Mouse (Mus musculus): Measurements from ENCODE around the gene Art1. TPM values are rescaled to one million over a fixed set of nuclear protein-coding genes. Genes with fewer than 3 reads are reported as not detected.

Gene Art1
- polyA plus RNA-seq, 1 experiment from 2014 or later = 16.8 TPM

DNA sequence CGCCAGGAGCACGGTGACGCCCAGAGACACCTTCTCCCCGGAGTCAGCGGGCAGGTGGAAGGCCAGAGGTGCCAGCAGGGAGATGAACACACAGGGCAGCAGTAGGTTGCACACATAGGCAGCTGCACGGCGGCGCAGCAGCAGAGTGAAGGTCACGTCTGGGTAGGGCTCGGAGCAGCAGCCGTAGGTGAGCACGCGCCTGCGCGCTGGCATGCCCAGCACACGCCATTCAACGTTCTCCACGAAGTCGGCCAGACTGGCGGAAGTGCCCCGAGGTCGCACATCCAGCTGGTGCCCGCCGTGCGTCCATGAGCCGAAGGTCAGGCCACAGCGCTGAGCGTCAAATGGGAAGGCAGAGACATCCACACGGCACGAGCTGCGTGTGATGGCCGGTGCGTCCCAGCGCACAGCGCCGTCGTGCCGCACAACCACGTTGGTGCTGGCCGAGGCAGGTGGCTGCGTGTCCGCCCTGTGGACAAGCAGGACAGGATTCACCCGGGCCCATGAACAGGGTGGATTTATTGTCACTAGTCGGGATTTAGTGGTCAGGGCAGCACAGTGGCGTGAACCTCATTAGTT, 11.7 kb downstream of the Art1 start:
- WGBS = 74% methylated on average over 45 of the region's 45 CpGs
- Histone ChIP-seq H3K27me3 (no peaks in the 10 kb centered on the region), H3K4me1 (no peaks in the 10 kb centered on the region), H3K4me3 (no peak overlapping the region), H3K9ac (no peak overlapping the region), H3K36me3 (peaks cover 4% of the 10 kb centered on the region), H3K4me2 (replicated peaks) (no peak overlapping the region), H3K9me3 (no peaks in the 10 kb centered on the region), H3K27ac (no peak overlapping the region)
- ATAC-seq (ENCODE audit: low FRiP score, low read depth) = no peak

DNA sequence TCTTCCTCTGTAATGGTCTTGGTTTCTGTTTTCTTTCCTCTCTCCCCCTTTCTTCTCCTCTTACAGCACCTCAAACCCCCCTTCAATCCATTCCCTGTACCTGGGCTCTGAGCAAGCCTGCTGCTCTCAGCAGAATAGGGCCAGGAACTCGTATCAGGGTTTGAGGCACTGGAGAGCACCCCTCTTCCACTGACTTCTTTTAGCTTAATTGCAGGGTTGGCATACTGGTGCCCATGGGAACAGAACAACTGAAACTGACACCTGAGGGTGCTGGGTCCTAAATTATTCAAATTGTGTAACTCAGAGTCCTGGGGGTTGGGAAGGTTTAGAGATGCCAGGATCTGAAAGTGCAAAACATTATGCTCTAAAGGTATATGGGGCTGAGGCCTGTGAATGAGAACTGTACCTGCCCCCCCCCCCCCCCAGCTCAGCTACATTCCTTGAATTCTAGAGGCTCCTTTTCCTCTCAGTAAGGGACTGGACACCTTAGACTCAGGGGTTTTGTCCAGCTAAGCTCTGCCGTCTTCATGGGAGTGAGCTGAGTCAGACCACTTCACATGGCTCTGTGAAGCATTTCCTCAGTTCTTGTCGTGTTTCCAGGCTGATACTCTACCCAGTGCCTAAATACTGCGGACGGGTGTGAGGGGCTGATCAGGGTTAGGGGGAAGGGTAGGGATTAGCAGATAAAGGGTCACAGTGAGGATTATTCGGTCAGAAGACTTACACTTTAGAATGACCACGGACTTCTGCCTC, 15.2 kb downstream of the Art1 start, which contains the start of gene Chrna10:
TSS of gene Chrna10 (minus strand) at position 250 of the 753 bp plus-strand sequence.
- ATAC-seq (ENCODE audit: low FRiP score, low read depth) = no peak
- H3K4me2 ChIP-seq (replicated peaks) = no peak within 1 kb of the TSS
- H3K4me1 ChIP-seq = no peaks in the 10 kb centered on the region
- peaks cover 39% of the 10 kb centered on the region for H3K36me3 ChIP-seq
- no peak within 1 kb of the TSS for H3K9ac ChIP-seq
- H3K9me3 ChIP-seq = no peaks in the 10 kb centered on the region
- H3K27ac ChIP-seq = no peak within 1 kb of the TSS
- H3K27me3 ChIP-seq = no peaks in the 10 kb centered on the region
- 44% methylated on average over 7 of the region's 7 CpGs for WGBS
- no peak within 1 kb of the TSS for H3K4me3 ChIP-seq

DNA sequence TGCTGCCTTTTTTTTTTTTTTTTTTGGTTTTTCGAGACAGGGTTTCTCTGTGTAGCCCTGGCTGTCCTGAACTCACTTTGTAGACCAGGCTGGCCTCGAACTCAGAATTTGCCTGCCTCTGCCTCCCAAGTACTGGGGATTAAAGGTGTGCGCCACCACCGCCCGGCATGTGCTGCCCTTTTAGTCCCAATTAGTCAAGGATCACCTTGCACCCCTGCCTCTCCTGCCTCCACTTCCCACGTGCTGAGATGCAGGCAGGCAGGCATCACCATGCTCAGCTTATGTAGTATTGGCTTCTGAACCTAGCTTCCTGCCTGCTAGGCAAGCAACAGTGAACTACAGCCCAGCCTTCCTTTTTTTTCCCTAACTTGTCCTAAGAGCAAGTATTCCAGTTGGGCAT, 15.8 kb downstream of the Art1 start:
- H3K9me3 ChIP-seq = no peaks in the 10 kb centered on the region
- no peak overlapping the region for H3K9ac ChIP-seq
- no peak overlapping the region for H3K4me2 ChIP-seq (replicated peaks)
- no peak for ATAC-seq (ENCODE audit: low FRiP score, low read depth)
- H3K27ac ChIP-seq = no peak overlapping the region
- 70% methylated on average over 6 of the region's 6 CpGs for WGBS
- H3K4me3 ChIP-seq = no peak overlapping the region
- peaks cover 46% of the 10 kb centered on the region for H3K36me3 ChIP-seq
- no peaks in the 10 kb centered on the region for H3K27me3 ChIP-seq
- H3K4me1 ChIP-seq = no peaks in the 10 kb centered on the region

DNA sequence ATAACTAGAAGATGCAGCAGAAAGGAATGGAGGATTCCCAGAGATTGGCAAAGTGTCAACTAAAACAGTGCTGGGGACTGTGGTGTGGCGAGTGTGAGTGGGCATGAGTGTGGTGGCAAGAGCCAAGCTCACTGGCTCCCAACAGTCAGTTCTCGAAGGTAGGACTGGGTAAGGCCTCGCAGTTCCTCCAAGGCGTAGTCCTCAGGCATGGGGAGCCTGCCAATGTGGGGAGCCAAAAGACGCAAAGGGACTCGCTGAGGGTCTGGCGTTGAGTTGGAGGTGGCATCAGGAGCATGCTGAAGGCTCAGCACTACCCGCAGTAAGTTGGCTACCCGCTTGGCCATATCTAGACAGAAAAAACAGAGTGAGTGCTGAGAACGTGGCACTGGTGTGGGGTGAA, 18.8 kb downstream of the Art1 start:
- H3K4me2 ChIP-seq (replicated peaks) = no peak overlapping the region
- no peak overlapping the region for H3K9ac ChIP-seq
- no peak overlapping the region for H3K4me3 ChIP-seq
- ATAC-seq (ENCODE audit: low FRiP score, low read depth) = no peak
- H3K27ac ChIP-seq = no peak overlapping the region
- no peaks in the 10 kb centered on the region for H3K27me3 ChIP-seq
- H3K4me1 ChIP-seq = no peaks in the 10 kb centered on the region
- WGBS = 94% methylated on average over 10 of the region's 10 CpGs
- H3K36me3 ChIP-seq = peaks cover 75% of the 10 kb centered on the region
- no peaks in the 10 kb centered on the region for H3K9me3 ChIP-seq

DNA sequence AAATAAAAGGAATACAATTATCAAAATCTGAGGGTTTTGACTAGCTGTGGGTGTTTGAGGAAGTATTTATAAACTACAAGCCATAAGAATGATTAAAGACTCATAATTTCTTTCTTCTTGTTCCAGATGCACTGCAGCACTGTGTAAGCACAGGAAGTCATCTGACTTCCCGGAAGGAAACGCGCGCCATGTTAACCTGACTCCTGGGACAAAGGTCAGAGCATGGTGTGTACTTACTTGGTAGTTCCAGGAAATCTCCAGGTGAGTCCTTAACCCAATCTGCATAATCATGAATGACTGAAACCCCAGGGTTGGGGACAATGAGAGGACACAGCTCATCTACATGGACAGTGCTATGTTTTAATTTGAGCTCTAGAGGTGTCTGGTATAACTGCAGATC, 30.9 kb downstream of the Art1 start:
- Histone ChIP-seq H3K9ac (no peak overlapping the region), H3K4me1 (no peaks in the 10 kb centered on the region), H3K4me3 (no peak overlapping the region), H3K36me3 (peaks cover 82% of the 10 kb centered on the region), H3K9me3 (no peaks in the 10 kb centered on the region), H3K27ac (no peak overlapping the region), H3K27me3 (no peaks in the 10 kb centered on the region), H3K4me2 (replicated peaks) (no peak overlapping the region)
- no peak for ATAC-seq (ENCODE audit: low FRiP score, low read depth)
- WGBS = 87% methylated on average over 4 of the region's 4 CpGs

DNA sequence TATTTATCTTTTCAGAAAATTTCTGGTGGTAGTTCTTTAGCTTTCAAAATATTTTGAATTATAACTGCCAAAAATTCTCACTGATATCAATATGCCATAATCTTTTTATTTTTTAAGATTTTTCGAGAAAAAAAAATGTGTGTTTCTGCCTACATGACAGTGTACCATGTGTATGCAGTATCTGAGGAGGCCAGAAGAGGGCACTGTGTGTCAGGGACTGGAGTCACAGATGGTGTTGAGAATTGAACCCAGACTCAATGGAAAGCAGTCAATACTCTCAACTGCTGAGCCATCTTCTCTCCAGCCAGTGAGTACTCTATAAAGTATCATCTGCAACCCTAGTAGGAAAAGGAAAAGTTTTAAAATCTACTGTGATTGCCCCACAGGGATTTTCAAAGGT, 35.9 kb downstream of the Art1 start:
- H3K4me2 ChIP-seq (replicated peaks) = no peak overlapping the region
- H3K9me3 ChIP-seq = no peaks in the 10 kb centered on the region
- no peak overlapping the region for H3K4me3 ChIP-seq
- H3K4me1 ChIP-seq = no peaks in the 10 kb centered on the region
- H3K36me3 ChIP-seq = peaks cover 83% of the 10 kb centered on the region
- H3K27ac ChIP-seq = no peak overlapping the region
- H3K9ac ChIP-seq = no peak overlapping the region
- 74% methylated on average over 1 of the region's 1 CpGs for WGBS
- H3K27me3 ChIP-seq = no peaks in the 10 kb centered on the region
- no peak for ATAC-seq (ENCODE audit: low FRiP score, low read depth)

DNA sequence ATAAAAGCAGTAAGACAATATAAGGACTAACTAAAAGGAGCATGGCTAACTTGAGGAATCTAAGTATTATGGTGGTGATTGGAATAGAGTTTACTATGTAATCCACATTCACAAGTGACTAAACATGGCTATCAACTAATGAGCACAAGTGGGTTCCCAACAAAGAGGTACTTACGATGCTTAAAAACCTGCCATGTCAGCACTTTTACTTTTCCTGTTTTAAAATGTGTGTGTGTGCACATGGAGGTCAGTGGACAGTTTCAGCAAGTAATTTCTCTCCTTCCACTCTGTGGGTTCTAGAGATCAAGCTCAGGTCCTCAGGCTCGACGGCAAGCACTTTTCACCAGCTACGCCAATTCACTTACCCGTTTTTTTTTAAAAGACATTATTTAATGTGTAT, 36.4 kb downstream of the Art1 start:
- Histone ChIP-seq H3K27ac (no peak overlapping the region), H3K36me3 (peaks cover 82% of the 10 kb centered on the region), H3K9ac (no peak overlapping the region), H3K4me1 (no peaks in the 10 kb centered on the region), H3K4me2 (replicated peaks) (no peak overlapping the region), H3K4me3 (no peak overlapping the region), H3K9me3 (no peaks in the 10 kb centered on the region), H3K27me3 (no peaks in the 10 kb centered on the region)
- WGBS = 97% methylated on average over 5 of the region's 5 CpGs
- ATAC-seq (ENCODE audit: low FRiP score, low read depth) = no peak

DNA sequence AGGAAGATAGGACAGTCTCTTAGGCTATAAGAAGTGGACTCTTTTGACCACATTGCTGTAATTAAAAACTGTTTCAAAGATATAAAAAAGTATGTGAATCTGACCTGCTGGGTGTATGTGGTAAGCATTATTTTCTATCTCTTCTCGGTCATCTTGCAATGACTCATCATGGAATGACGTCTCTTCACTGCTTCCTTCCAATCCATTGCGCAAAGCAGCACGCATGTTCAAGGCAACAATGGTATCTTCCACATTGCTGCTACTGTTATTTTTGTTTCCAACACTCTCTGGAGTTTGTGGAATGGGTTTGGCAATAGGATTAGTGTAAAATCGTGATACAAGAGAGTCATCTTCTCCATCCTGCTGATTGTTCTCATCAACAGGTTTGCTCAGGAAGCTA, 52.1 kb downstream of the Art1 start:
- Histone ChIP-seq H3K4me3 (no peak overlapping the region), H3K4me1 (no peaks in the 10 kb centered on the region), H3K36me3 (peaks cover 64% of the 10 kb centered on the region), H3K9me3 (no peaks in the 10 kb centered on the region), H3K27ac (no peak overlapping the region), H3K9ac (no peak overlapping the region), H3K27me3 (no peaks in the 10 kb centered on the region), H3K4me2 (replicated peaks) (no peak overlapping the region)
- WGBS = 94% methylated on average over 5 of the region's 5 CpGs
- ATAC-seq (ENCODE audit: low FRiP score, low read depth) = no peak

Other genes starting within 250 kb of the Art1 start
- 0.51 and 1.4 TPM in 2 replicates for gene Folr2, start 244.5 kb upstream of the Art1 start, polyA plus RNA-seq (2015; fragmentation: Nextera tagmentation; extraction: Ambion mirVana)
- 70.6 and 71.6 TPM in 2 replicates for gene Anapc15, start 238.0 kb upstream of the Art1 start, polyA plus RNA-seq (2015; fragmentation: Nextera tagmentation; extraction: Ambion mirVana)
- 0.52 and 0.64 TPM in 2 replicates for gene Folr1, start 231.0 kb upstream of the Art1 start, polyA plus RNA-seq (2015; fragmentation: Nextera tagmentation; extraction: Ambion mirVana)
- 160 and 162 TPM in 2 replicates for gene Lamtor1, start 195.8 kb upstream of the Art1 start, polyA plus RNA-seq (2015; fragmentation: Nextera tagmentation; extraction: Ambion mirVana)
- 0.29 and 0.68 TPM in 2 replicates for gene Tomt, start 195.4 kb upstream of the Art1 start, polyA plus RNA-seq (2015; fragmentation: Nextera tagmentation; extraction: Ambion mirVana)
- 8.2 and 13.4 TPM in 2 replicates for gene Lrrc51, start 167.8 kb upstream of the Art1 start, polyA plus RNA-seq (2015; fragmentation: Nextera tagmentation; extraction: Ambion mirVana)
- 85.7 and 96.2 TPM in 2 replicates for gene Numa1, start 167.6 kb upstream of the Art1 start, polyA plus RNA-seq (2015; fragmentation: Nextera tagmentation; extraction: Ambion mirVana)
- 3.6 and 3.9 TPM in 2 replicates for gene Il18bp, start 83.1 kb upstream of the Art1 start, polyA plus RNA-seq (2015; fragmentation: Nextera tagmentation; extraction: Ambion mirVana)
- gene Rnf121, start 36.3 kb upstream of the Art1 start, polyA plus RNA-seq (2015; fragmentation: Nextera tagmentation; extraction: Ambion mirVana) = 34.1 and 34.4 TPM in 2 replicates
- 44.1 and 45.1 TPM in 2 replicates for gene Xndc1, start 36.2 kb upstream of the Art1 start, polyA plus RNA-seq (2015; fragmentation: Nextera tagmentation; extraction: Ambion mirVana)
- 2.3 TPM in 2 replicates for gene Xntrpc, start 36.0 kb upstream of the Art1 start, polyA plus RNA-seq (2015; fragmentation: Nextera tagmentation; extraction: Ambion mirVana)
- gene Trpc2, start 18.6 kb upstream of the Art1 start, polyA plus RNA-seq (2015; fragmentation: Nextera tagmentation; extraction: Ambion mirVana) = not detected in 2 replicates
- 4.4 and 4.7 TPM in 2 replicates for gene Art5, start 7.7 kb downstream of the Art1 start, polyA plus RNA-seq (2015; fragmentation: Nextera tagmentation; extraction: Ambion mirVana)
- gene Chrna10, start 15.1 kb downstream of the Art1 start, polyA plus RNA-seq (2015; fragmentation: Nextera tagmentation; extraction: Ambion mirVana) = not detected in 2 replicates
- 38.2 and 42.9 TPM in 2 replicates for gene Nup98, start 108.4 kb downstream of the Art1 start, polyA plus RNA-seq (2015; fragmentation: Nextera tagmentation; extraction: Ambion mirVana)
- gene Pgap2, start 108.5 kb downstream of the Art1 start, polyA plus RNA-seq (2015; fragmentation: Nextera tagmentation; extraction: Ambion mirVana) = 82.3 and 88.6 TPM in 2 replicates
- gene Rhog, start 154.3 kb downstream of the Art1 start, polyA plus RNA-seq (2015; fragmentation: Nextera tagmentation; extraction: Ambion mirVana) = 56.7 and 57.8 TPM in 2 replicates
- gene Stim1, start 166.1 kb downstream of the Art1 start, polyA plus RNA-seq (2015; fragmentation: Nextera tagmentation; extraction: Ambion mirVana) = 23.7 and 25.2 TPM in 2 replicates

Measured in limb, embryonic 13.5 days (tissue).